Mouse (Mus musculus) fat pad, adult 2 months (tissue): ENCODE measurements around the gene Try5.
"Not testable (repeated sequence)": the region's sequence is repeated elsewhere in the genome, so short reads cannot be mapped to it uniquely, and the experiment has no call there.

ENCODE experiments used
- DNase-seq: peaks from one replicate; pipeline ENCODE4 v3.0.0-alpha.2; 2011; ENCODE audit warnings: low read depth, low spot score; ENCODE audit errors: extremely low read depth

Try5 gene

GRCm38 (mm10) chr6:41316741-41317140, at the start of gene Try5:
Try5 (minus strand) TSS chr6:41316841.
- not testable (repeated sequence) for DNase-seq

GRCm38 (mm10) chr6:41353932-41354331, 37.3 kb upstream of the Try5 start, which contains the start of gene Try10:
Try10 (plus strand) TSS chr6:41354105.
- DNase-seq: no peak

- no peak for DNase-seq
These were observed 14.7 kb downstream of the Try5 start, which contains the start of gene Try4 for GRCm38 (mm10) chr6:41301969-41302368. Try4 (plus strand) TSS chr6:41302269.

- no peak for DNase-seq
These were observed 18.4 kb downstream of the Try5 start for GRCm38 (mm10) chr6:41298255-41298654.

GRCm38 (mm10) chr6:41266140-41266539, 50.5 kb downstream of the Try5 start:
- DNase-seq: no peak

- DNase-seq: no peak
These were observed 53.8 kb downstream of the Try5 start for GRCm38 (mm10) chr6:41262796-41263195.
